Mouse (Mus musculus) G1E (cell line): Measurements from ENCODE around the gene Etnppl.

Source experiments
- CTCF ChIP-seq: IDR thresholded peaks from 2 replicates; pipeline ENCODE4 v1.5.1; 2012; ENCODE audit warnings: low read depth, low read length, inconsistent platforms, mixed read lengths
- GATA1 ChIP-seq: IDR thresholded peaks from 2 replicates; pipeline ENCODE4 v1.6.1; 2012; ENCODE audit warnings: borderline replicate concordance, low read length, inconsistent platforms, mixed read lengths
- POLR2AphosphoS5 ChIP-seq: IDR thresholded peaks from 2 replicates; pipeline ENCODE4 v1.6.1; 2012; ENCODE audit warnings: low read depth, low read length, inconsistent platforms; ENCODE audit not compliant: insufficient replicate concordance

DNA sequence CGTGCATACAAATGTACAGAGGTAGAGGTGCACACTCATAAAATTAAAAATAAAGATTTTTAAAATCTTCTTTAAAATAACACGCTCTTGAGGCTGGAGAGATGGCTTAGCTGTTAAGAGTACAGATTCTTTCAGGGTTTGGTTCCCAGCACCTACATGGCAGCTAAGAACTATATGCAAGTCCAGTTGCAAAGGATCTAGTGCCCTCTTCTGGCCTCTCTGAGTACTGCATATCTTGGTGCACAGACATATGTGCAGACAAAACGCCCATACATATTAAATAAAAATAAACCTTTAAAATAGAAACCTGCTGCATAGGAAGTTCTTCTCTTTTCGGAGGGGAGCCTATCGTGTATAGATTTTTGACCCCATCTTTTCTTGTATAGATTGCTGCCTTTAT lies 11.1 kb downstream of the Etnppl start:
- TF ChIP-seq CTCF (no peak), POLR2AphosphoS5 (no peak), GATA1 (no peak)
